Mouse (Mus musculus) left cerebral cortex, adult 9 months (tissue): ENCODE results near the gene 1700010I14Rik.

Source experiments
- DNase-seq, 2 experiments: peaks; one replicate each; pipeline ENCODE4 v3.0.0; 2022; ENCODE audit warnings: low spot score in 2 of 2

1700010I14Rik gene

DNA sequence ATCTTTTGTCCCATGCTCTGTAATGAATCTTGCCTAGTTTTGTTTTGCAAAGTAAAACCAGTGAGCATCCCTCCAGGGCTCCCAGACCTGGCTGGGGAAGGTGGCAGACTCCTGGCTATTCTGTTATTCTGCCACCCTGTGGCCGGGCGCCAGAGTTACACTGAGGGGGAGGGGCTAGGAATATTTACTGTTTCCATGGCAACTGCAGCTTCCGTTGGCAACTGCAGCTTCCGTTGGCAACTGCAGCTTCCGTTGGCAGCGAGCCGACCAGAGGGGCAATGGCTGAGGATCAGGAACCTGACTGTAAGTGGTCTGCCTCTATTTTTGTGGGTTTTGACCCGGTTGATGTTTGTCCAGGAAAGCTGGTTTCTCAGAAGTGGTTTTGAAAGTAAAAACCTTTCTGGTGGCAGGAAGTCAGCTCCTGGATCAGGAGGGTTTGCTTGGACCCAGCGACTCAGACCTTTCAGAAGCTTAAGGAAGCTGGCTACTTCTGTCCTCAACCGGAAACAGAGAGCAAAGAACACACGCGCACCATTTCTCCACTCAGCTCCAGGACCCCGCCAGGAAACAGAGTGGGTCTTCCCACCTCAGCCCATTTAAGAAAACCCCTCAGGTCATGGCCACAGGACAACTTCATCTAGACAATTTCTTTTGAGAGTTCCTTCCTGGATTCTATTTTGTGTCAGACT lies at the start of gene 1700010I14Rik:
TSS of gene 1700010I14Rik (plus strand) at position 215 of the 689 bp plus-strand sequence.
- DNase-seq: peak; percentile 78 to 90

DNA sequence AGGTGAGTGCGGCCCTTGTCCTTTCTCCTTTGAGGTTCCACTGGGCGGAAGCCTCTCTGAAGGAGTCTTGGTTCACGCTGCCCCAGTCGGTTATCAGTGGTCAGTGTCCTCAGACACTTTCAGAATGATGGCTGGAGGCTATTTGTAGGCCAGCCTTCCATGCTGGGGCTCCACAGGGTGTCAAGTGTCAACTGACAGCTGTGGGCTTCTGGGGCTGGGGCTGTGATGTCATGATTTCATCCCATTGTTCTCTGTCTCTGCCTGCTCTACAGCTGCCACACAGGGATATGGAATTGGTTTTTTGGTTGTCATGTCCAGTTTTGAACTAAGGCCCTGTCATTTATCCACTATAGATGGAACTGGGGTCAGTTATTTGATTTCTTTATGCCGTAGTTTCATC lies 36.5 kb upstream of the 1700010I14Rik start:
- DNase-seq: no peak

DNA sequence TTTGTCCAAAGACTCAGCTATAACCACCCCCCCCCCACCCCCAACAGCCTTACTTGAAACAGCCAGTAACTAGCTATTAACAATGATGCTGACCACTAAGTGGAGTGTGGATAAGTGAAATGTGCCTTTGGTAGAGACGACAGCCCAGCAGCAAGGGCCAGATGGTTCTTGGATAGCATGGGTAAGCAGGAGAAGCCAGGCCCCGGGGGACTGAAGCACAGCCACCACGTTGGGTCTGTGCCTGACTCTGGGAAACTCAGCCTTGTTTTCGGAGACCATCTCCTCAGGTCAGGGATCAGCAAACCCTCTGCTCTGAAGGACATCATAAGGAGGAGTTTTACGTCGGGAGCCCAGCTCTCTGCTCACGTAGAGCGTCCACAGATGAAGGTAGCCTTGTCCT lies 35.2 kb upstream of the 1700010I14Rik start:
- DNase-seq: no peak

DNA sequence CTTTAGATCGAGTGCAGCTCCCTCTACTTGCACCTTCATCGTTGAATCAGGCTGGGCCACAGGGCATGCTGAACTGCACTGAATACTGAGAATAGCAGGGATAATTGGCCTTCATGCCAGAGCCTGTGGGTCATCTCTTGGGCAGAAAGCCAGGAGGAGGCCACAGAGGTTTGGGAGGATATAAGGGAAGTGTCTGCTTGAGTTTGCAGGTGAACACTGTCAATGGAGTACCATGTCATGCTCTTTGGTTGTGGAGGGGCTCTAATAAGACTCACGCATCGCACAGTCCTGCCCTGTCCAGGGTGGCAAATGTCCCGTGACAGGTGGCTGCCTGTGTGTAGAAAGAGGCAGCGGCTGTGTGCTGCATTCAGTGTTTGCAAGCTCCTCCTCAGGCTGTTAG lies 30.0 kb upstream of the 1700010I14Rik start:
- DNase-seq: no peak

DNA sequence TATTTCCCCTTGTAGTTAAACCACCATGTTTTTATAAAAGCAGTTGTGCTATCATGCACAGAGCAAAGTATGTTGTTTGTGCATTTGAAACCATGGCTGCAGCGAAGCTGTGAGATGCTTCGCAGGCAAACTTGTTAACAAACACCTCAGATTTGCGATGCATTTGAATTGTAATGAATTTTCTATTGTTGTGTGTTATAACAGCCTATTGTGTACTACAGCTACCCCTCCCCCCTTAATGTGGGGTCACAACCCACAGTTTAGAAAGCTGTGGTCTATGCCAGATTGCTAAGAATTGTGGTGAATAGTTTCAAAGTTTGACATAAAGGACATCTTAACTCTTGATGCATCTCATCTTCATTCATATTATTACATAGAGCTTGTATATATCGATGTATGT lies 27.7 kb upstream of the 1700010I14Rik start:
- no peak for DNase-seq

DNA sequence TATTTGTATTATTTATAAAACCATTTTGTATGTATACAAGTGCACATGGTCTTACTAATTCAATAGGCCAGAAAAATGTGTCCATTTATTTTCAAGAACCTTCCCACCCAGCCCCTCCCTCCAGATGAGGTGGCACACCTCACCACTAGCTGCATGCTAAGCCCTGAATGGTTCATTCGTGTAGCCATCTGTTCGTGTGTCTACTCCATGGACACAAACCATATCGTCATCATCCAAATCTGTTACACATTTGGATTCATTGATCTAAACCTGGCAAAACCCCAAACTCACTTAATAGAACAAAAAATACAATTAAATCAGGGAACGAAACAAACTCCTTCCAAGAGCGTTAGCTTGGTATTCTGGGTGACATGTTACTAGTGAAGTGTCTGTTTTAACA lies 27.0 kb upstream of the 1700010I14Rik start:
- DNase-seq: no peak

DNA sequence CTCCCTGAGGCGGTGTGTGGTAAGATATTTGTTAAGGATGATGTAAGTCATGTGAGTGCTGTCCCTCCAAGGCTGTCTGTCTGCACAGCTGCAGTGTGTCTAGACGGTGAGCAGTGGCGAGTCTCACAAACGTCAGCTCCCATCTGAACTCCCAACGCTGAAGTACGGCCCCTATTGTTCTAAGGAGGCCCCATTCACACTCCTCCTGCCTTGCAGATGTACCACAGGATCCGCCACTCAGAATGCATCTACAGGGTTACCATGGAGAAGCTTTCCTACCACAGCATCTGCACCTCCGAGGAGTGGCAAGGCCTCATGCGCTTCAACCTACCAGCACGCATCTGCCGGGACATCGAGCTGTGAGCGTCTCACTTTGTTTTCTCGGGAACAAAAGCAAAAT lies 26.5 kb upstream of the 1700010I14Rik start:
- no peak for DNase-seq

DNA sequence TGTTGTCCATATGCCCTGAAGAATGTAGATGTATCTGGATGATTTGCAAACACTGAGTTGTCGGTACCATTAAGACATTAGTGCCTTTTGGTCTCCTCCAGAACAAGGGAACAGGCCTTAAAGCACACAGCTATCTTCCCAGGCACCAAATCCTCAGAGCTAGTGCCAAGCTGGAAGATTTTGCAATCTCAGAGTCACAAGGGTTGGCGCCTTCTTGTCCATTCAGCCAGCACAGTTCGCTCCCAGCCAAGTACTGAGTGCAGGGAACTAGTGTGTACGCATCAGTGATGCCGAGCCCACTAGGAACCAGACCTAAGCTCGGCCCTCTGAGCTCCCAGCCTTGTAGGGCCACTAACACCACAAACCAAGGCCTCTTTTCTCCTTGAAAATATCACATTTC lies 23.0 kb upstream of the 1700010I14Rik start:
- DNase-seq: no peak

DNA sequence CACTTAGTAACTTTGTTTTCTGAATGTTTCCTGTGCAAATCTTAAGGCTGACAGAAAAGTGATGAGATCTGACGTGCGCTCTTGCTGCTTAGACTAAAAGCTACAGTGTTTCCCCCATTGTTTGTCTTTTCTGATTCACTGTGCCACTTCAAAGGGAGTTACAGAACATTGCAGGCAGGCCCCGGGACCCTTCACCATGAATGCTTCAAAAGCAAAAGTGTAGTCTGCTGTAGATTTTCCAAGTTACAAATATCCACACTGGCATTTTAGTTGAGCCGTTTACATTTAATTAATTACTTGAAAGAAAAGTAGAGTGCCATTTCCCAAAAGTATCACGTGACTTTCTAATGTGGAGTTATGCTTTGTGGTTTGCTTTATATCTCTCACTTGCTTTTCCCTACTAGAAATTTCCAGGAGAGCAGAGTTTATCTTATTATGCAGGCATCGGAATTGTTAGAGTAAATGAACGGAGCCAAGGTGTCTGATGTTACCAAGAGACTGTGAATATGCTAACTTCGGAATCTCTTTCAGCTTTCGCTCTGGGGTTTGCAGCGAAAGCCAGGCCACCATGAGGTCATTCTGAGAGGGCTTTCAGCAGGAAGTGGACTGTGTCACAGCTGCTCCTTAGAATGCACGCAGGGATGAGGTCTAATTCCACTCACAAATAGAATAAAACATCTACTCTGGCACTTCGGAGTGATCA lies 15.8 kb upstream of the 1700010I14Rik start:
- DNase-seq: no peak

DNA sequence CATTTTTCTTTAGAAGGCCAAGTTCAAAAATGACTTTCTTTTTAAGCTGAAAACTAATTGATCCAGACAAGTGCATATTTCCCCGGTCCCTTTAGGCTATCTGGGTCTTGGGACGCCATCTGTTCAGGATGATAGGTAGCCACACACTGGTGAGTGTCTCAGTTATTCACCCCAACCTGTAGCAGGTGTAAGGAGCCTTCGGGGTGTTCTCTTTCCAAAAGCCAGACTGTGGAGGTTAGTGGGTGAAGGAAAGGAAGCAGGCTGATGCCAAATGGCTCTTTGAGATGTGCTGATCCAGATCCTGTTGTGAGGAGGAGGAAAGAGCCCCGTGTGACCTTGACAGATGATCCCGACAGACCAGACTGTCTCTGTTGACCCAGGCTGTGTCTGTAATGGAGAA lies 14.8 kb upstream of the 1700010I14Rik start:
- DNase-seq: no peak

DNA sequence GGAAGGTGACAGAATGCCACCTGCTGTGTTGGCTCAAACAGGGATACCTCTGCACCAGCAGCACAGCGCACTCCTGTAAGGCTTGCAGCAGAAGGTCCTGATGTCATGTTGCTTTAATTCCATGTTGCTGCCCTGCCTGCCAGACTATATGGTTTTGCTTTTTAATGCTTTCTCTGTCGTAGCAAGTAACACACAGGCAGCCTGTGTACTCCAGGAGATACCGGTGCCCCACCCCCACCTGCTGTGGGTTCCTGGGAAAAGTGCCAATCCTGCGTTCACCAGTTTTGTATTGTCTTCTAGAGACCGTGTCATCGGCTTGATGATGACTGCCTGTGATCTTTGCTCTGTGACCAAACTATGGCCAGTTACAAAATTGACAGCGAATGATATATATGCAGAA lies 13.7 kb upstream of the 1700010I14Rik start:
- DNase-seq: no peak

DNA sequence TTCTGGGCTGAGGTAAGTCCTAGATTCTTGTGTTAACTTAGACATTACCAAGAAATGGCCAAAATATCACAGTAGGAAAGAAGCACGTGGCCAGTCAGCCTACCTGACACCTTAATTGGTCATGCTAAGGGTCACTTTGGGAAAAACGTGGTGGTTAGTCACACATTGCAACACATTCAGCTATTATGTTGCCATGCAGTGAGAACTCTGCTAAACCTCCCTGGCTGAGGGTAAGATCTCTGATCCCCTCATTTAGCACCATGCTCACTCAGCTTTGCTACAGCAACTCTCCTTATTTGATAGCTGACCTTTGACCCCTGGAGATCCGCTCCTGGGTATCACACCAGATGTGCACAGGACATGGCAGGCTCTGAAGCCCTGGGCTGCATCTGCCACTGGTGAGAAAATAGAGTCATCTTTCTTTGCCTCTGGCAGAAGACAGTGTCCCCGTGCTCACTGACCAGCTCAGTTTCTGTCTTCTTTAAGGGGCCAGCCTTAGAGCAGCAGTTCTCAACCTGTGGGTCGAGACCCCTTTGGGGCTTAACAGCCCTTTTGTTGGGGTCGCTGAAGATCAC lies 13.2 kb upstream of the 1700010I14Rik start:
- DNase-seq: no peak

DNA sequence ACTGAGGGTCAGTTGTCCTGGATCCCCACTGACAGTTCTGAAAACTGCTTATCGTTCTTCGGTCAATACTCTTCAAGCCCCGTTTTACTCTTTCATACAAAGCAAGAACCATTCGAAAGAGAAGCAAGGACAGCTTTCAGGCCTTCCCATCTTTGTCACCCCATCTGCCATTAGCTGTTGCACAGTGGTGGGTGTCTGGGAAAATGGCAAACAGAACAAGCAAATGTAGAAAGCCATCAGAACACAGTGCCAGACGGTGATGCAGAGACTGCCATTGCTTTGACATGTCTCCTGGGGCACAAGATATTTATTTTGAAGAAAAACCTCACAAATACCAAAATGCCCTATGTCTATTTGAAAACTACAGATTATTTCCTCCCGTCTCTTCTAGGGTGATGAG lies 11.4 kb upstream of the 1700010I14Rik start:
- DNase-seq: no peak

DNA sequence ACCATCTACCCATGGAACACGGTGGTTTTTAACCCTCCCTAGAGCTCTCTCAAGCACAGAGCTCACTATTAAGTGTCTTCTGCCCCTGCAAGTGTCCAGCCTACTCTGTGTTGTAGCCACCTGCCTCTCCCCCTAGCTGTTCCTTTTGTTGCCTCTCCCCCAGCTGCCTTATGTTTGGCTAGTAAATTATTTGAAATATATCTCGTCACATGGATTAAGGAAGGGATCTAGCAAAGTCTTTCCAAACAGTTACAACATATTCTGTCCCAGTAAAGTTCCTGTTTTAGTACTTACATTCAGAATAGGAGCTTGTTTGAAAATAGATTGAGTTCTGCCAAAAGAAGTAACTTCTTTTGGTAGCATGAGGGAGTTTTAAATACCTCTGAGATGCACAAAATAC lies 10.9 kb upstream of the 1700010I14Rik start:
- no peak for DNase-seq

DNA sequence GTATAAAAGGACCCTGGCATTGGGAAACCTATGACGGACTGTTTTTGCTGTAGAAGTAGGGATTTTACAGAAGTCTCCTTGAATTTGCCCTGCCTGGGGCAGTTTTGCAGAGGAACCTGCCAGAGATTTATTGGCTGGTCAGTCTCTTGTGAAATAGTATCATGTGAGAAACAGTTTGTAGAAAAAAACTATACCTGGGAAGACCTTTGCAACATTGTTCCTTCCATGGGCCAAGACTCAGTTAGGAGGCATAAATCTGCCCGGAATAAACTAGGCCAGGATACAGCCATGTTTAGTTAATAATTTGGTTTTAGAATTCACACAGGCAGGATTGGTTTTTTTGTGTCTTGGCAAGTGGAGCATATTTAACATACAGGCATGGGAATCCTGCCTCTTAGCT lies 4.6 kb upstream of the 1700010I14Rik start:
- DNase-seq: no peak

DNA sequence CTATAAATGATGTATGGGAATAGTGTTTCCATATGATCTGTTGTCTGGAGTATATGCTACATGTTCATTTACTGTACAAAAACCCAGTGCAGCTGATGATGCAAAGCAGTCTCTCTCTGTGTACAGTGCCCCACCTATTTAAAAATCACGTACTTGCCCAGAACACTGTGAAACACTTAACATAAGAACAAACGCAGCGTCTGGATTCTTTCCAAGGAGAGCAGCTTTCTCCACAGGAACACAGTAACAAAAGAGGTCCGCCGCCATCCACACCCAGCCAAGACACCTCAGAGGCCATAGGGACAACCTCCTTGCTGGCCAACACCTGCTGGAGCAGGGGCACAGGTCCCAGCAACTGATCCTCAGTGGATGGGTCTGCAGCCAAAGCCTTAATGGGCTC lies 2.4 kb upstream of the 1700010I14Rik start:
- no peak for DNase-seq

DNA sequence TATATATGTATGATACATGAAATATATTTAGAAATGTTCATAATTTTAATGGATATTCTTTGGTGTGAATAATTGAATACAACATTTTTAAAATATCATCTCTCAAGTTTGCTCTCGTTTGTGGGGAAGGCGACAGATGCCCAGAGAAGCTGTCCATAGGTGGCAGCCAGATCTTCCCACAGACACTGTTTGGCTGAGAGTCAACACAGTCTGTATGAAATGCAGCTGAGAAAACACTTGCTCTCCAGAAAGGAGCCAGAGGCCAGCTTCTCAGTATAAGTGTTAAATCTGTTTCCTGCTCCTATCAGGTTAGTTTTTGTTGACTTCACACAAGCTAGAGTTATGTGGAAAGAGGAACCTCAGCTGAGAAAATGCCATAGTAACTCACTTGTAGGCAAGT lies 1.6 kb upstream of the 1700010I14Rik start:
- peak in 1 of 2 experiments; percentile 77 for DNase-seq

DNA sequence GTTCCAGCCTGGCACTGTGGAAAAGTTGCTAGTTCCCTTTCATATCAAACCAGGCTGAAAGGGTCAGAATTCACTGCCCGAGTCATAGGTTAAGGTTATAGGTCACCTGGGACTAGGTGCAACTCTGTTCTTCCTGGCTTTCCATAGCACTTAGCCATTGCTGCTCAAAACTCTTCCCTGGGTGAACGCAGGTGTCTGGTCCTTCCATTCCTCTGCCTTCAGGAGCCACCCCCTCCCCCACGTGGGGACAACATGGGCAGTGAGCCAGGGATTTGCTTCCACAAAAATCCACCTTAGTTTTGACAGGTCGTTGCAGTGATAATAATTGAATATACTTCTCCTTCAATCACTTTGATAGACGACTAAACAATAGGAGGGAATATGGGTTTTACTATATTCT lies 764 bp upstream of the 1700010I14Rik start:
- peak in 1 of 2 experiments; percentile 11 for DNase-seq

DNA sequence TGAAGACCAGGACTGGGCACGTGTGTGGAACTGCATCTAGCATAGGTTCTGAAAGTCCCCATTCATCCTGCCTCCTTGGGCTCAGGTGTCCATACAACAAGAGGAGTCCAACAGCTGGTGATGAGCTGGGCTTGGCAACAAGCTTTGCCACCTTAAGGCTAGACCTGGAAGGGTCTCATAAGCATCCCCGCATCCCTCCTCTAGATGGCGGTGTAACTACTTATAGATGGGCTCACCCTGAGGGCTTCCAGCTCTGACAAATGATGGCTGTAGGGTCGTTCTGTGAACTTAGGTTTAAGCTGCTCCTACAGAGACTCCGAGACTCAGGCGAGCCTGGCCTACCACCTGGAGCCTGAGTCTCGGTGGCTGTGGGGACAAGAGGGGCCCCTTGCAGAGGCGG lies 3.0 kb downstream of the 1700010I14Rik start:
- peak in 1 of 2 experiments; percentile 34 for DNase-seq

DNA sequence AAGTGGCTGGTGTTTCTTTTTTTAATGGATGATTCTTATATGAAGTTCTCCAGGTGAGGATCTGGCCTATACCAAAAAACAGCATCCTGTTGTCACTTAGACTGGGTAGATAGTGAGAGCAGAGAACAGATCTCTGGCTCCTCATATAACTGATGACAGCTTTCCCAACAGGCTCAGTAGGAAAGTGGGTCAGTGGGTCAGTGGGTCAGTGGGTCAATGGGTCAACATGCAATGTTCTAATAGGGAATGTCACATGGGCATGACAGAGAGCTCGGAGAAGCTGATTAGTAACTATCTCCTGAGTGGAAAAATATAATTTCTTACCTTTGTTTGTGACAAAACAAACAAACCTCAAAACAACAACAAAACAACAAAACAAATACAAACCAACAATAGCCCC lies 7.2 kb downstream of the 1700010I14Rik start:
- no peak for DNase-seq

DNA sequence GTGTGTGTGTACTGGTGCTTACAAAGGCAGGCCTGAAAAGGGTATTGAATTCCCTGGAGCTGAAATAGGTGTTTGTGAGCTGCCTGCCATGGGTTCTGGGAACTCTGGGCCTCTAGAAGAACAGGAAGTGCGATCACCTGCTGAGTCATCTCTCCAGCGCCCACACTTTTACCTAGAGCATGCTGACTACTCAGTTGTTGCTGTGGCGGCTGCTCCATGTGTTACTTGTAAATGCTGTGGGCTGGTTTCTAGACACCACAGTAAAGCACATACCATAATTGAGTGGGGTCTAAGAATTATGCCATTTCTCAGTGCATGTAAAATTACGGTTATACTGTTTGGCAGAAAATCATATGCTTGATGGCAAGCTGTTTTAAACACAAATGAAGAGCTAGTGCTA lies 14.3 kb downstream of the 1700010I14Rik start:
- DNase-seq: peak in 1 of 2 experiments; percentile 67

DNA sequence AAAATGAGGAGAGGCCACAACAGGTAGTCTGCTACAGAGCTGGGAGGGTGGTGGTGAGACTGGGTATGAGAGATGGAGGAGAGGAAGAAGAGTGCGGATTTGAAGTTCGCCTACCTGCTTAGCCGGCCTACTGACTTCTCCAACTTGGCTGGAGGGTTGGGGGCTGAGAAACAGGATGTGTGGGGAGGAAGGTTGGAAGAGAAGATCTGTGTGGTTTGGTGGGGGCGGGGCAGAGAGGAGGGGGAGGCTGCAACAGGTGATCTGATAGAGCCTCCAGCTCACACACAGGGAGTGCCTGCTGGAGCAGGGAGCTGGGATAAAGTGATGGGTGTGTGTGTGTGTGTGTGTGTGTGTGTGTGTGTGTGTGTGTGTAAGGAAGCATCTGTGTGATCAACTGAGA lies 16.4 kb downstream of the 1700010I14Rik start:
- DNase-seq: no peak
